Mouse (Mus musculus) CH12.LX (cell line): ENCODE data around the gene Tlx1.

ENCODE experiments used
- CHD2 ChIP-seq: IDR thresholded peaks from 2 replicates; pipeline ENCODE4 v1.6.1; 2011; ENCODE audit warnings: low read length, improper control_type of control experiment
- CTCF ChIP-seq, 2 experiments: IDR thresholded peaks in 1 of 2; conservative IDR thresholded peaks in 1 of 2; 2 replicates each; pipeline ENCODE4 v1.5.1; 2011 to 2012; ENCODE audit warnings: low read depth in 2 of 2, low read length in 2 of 2, improper control_type of control experiment in 1 of 2, inconsistent platforms in 1 of 2, mild to moderate bottlenecking in 1 of 2, moderate library complexity in 1 of 2
- EP300 ChIP-seq: IDR thresholded peaks from 2 replicates; pipeline ENCODE4 v1.6.1; 2011; ENCODE audit warnings: low read length, improper control_type of control experiment
- MEF2A ChIP-seq: IDR thresholded peaks from 2 replicates; pipeline ENCODE4 v1.6.1; 2014; ENCODE audit warnings: low read depth, mild to moderate bottlenecking, inconsistent platforms, low read length, improper control_type of control experiment, borderline replicate concordance
- NELFE ChIP-seq: IDR thresholded peaks from 2 replicates; pipeline ENCODE4 v1.6.1; 2011; ENCODE audit warnings: low read depth, low read length, improper control_type of control experiment
- NRF1 ChIP-seq: IDR thresholded peaks from 2 replicates; pipeline ENCODE4 v1.6.1; 2014; ENCODE audit warnings: low read depth, mild to moderate bottlenecking, inconsistent platforms, low read length, improper control_type of control experiment, moderate library complexity
- POLR2A ChIP-seq: IDR thresholded peaks from 2 replicates; pipeline ENCODE4 v1.6.1; 2011; ENCODE audit warnings: low read depth, mild to moderate bottlenecking, improper control_type of control experiment, low read length
- SIN3A ChIP-seq: IDR thresholded peaks from 2 replicates; pipeline ENCODE4 v1.6.1; 2012; ENCODE audit warnings: low read length, improper control_type of control experiment, inconsistent platforms
- ZC3H11A ChIP-seq: IDR thresholded peaks from 2 replicates; pipeline ENCODE4 v1.6.1; 2012; ENCODE audit warnings: low read depth, mild to moderate bottlenecking, inconsistent platforms, low read length, improper control_type of control experiment
- ZKSCAN1 ChIP-seq: IDR thresholded peaks from 2 replicates; pipeline ENCODE4 v1.6.1; 2012; ENCODE audit warnings: low read depth, inconsistent platforms, low read length, improper control_type of control experiment, borderline replicate concordance

DNA sequence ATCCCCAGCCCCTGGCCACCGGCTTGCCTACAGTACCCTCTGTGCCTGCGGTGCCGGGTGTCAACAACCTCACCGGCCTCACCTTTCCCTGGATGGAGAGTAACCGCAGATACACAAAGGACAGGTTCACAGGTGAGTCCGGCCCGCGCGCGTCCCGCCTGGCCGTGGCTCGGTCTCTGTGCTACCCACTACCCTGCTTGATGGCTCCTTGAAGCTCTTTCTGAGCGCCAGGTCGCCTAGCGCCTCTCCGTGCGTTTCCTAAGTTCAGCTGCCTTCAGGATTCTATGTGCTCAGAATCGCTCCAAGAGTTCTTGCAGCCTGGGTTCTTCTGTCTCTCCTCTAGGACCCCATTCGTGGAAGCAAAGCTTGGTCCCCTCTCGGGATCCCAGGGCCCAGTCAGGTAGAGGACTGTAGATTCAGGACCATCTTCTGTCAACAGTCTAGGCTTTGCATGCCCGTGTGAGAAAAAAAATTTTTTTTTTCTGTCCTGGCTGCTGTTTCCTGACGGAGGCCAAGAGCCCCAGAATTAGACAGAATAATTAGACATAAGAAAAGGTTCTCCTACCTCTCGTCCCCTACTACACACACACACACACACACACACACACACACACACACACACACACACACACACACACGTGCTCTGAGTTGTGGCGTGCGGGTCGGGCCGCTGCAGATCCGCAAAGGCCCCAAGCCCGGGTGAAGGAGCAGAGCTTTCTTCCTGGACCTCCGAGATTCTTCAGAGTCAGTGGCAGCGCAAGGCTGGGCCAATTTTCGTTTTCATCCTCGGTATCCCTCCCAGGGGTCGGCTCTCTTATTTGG lies 1.1 kb downstream of the Tlx1 start:
- TF ChIP-seq MEF2A = no peak
- TF ChIP-seq CHD2 = no peak
- no peak for TF ChIP-seq NRF1
- TF ChIP-seq CTCF (conservative IDR thresholded peaks at IDR 0.05 in 1 of 2, IDR thresholded peaks at IDR 0.05 in 1 of 2; ENCODE audit: low read depth in 2 of 2, low read length in 2 of 2) = no peak
- TF ChIP-seq EP300 = no peak
- no peak for TF ChIP-seq POLR2A
- TF ChIP-seq ZC3H11A = no peak
- no peak for TF ChIP-seq ZKSCAN1
- no peak for TF ChIP-seq NELFE
- no peak for TF ChIP-seq SIN3A
